Mouse (Mus musculus) hindbrain, embryonic 15.5 days (tissue): ENCODE data around the gene Dcun1d4. TPM values are rescaled to one million over a fixed set of nuclear protein-coding genes. Genes with fewer than 3 reads are reported as not detected.

Source experiments
- ATAC-seq: fragments of 200-750 bp; cut with Nextera tagmentation; 2 replicates; pipeline ENCODE4 v1.8.0; 2017; ENCODE audit warnings: low read depth, moderate number of reproducible peaks, moderate TSS enrichment; ENCODE audit not compliant: low FRiP score
- H3K27ac ChIP-seq: fragments of 300-500 bp; sonication (generic); replicated peaks from 2 replicates; pipeline ENCODE4 v1.5.1; 2015; ENCODE audit warnings: mild to moderate bottlenecking, inconsistent platforms
- H3K27me3 ChIP-seq: fragments of 300-500 bp; sonication (generic); 2 replicates; pipeline ENCODE4 v1.6.1; 2015; ENCODE audit warnings: control low read depth, inconsistent platforms
- H3K36me3 ChIP-seq: fragments of 300-500 bp; sonication (generic); 2 replicates; pipeline ENCODE4 v1.6.1; 2015; ENCODE audit warnings: control low read depth, inconsistent platforms
- H3K4me1 ChIP-seq: fragments of 300-500 bp; sonication (generic); replicated peaks from 2 replicates; pipeline ENCODE4 v1.6.1; 2015; ENCODE audit warnings: control low read depth, inconsistent platforms
- H3K4me2 ChIP-seq: fragments of 300-500 bp; sonication (generic); 2 replicates; pipeline ENCODE4 v1.6.1; 2015; ENCODE audit warnings: moderate library complexity, mild to moderate bottlenecking, inconsistent platforms
- H3K4me3 ChIP-seq: fragments of 300-500 bp; sonication (generic); 2 replicates; pipeline ENCODE4 v1.5.1; 2015; ENCODE audit warnings: mild to moderate bottlenecking, inconsistent platforms
- H3K9ac ChIP-seq: fragments of 300-500 bp; sonication (generic); 2 replicates; pipeline ENCODE4 v1.6.1; 2015; ENCODE audit warnings: inconsistent platforms
- H3K9me3 ChIP-seq: fragments of 300-500 bp; sonication (generic); 2 replicates; pipeline ENCODE4 v1.6.1; 2016; ENCODE audit warnings: control low read depth, inconsistent platforms
- WGBS: fragments of 180-500 bp; shearing (Covaris S2); methylation state at CpG from one replicate; pipeline ENCODE4 v1.1.7; 2015; 5-methylcytosine and 5-hydroxymethylcytosine counted together
- polyA plus RNA-seq: library from polyadenylated mRNA; unstranded; fragments of >200 nt; fragmentation: Nextera tagmentation; extraction: Ambion mirVana; gene quantifications from 2 replicates; pipeline ENCODE4 v1.2.1, GENCODE M21; 2015

Dcun1d4 gene
- polyA plus RNA-seq, 1 experiment from 2014 or later, result 47.4 TPM

GRCm38 (mm10) chr5:73503015-73503757 is 22.4 kb downstream of the Dcun1d4 start:
- Histone ChIP-seq H3K4me3 (no peak overlapping the region), H3K9me3 (no peaks in the 10 kb centered on the region), H3K4me2 (no peak overlapping the region), H3K4me1 (peaks cover 18% of the 10 kb centered on the region; the same call in 1 of the 2 replicates), H3K27ac (no peak overlapping the region), H3K27me3 (no peaks in the 10 kb centered on the region), H3K9ac (no peak overlapping the region), H3K36me3 (no peaks in the 10 kb centered on the region)
- ATAC-seq, result no peak
- 76% methylated on average over 12 of the region's 12 CpGs for WGBS

- WGBS, result 89% methylated on average over 14 of the region's 14 CpGs
- H3K27ac ChIP-seq, result no peak overlapping the region
These were observed 30.3 kb downstream of the Dcun1d4 start for GRCm38 (mm10) chr5:73511074-73511473.

GRCm38 (mm10) chr5:73512241-73512640 is 31.4 kb downstream of the Dcun1d4 start:
- ATAC-seq, result no peak
- Histone ChIP-seq H3K9me3 (no peaks in the 10 kb centered on the region), H3K4me1 (no peaks in the 10 kb centered on the region), H3K36me3 (peaks cover 21% of the 10 kb centered on the region), H3K27me3 (no peaks in the 10 kb centered on the region), H3K4me2 (no peak overlapping the region), H3K27ac (no peak overlapping the region), H3K4me3 (no peak overlapping the region), H3K9ac (no peak overlapping the region)
- 100% methylated on average over 1 of the region's 1 CpGs for WGBS

More at GRCm38 (mm10) chr5:73511074-73511473, 30.3 kb downstream of the Dcun1d4 start:
- H3K9me3 ChIP-seq, result no peaks in the 10 kb centered on the region
- H3K27me3 ChIP-seq, result no peaks in the 10 kb centered on the region
- no peak overlapping the region for H3K4me2 ChIP-seq
- no peaks in the 10 kb centered on the region for H3K4me1 ChIP-seq
- no peak overlapping the region for H3K4me3 ChIP-seq
- H3K36me3 ChIP-seq, result peaks cover 14% of the 10 kb centered on the region
- no peak for ATAC-seq
- H3K9ac ChIP-seq, result no peak overlapping the region

- WGBS, result 78% methylated on average over 9 of the region's 9 CpGs
- no peak for ATAC-seq
- H3K9me3 ChIP-seq, result no peaks in the 10 kb centered on the region
- no peak overlapping the region for H3K4me3 ChIP-seq
- no peaks in the 10 kb centered on the region for H3K4me1 ChIP-seq
- no peak overlapping the region for H3K9ac ChIP-seq
- H3K36me3 ChIP-seq, result peaks cover 21% of the 10 kb centered on the region
- no peak overlapping the region for H3K27ac ChIP-seq
- no peaks in the 10 kb centered on the region for H3K27me3 ChIP-seq
- H3K4me2 ChIP-seq, result no peak overlapping the region
These were observed 31.9 kb downstream of the Dcun1d4 start for GRCm38 (mm10) chr5:73512661-73513060.

GRCm38 (mm10) chr5:73514202-73514601 is 33.4 kb downstream of the Dcun1d4 start:
- Histone ChIP-seq H3K36me3 (peaks cover 21% of the 10 kb centered on the region), H3K9me3 (no peaks in the 10 kb centered on the region), H3K4me2 (no peak overlapping the region), H3K4me3 (no peak overlapping the region), H3K9ac (no peak overlapping the region), H3K4me1 (no peaks in the 10 kb centered on the region), H3K27ac (no peak overlapping the region), H3K27me3 (no peaks in the 10 kb centered on the region)
- WGBS, result 88% methylated on average over 2 of the region's 2 CpGs
- ATAC-seq, result no peak

GRCm38 (mm10) chr5:73517299-73517698 is 36.5 kb downstream of the Dcun1d4 start:
- Histone ChIP-seq H3K27me3 (no peaks in the 10 kb centered on the region), H3K9me3 (no peaks in the 10 kb centered on the region), H3K4me2 (no peak overlapping the region), H3K4me1 (no peaks in the 10 kb centered on the region), H3K36me3 (peaks cover 12% of the 10 kb centered on the region), H3K4me3 (no peak overlapping the region), H3K27ac (no peak overlapping the region), H3K9ac (no peak overlapping the region)
- WGBS, result 97% methylated on average over 5 of the region's 5 CpGs
- ATAC-seq, result no peak

- H3K4me1 ChIP-seq, result no peaks in the 10 kb centered on the region
- no peak overlapping the region for H3K4me2 ChIP-seq
- no peak overlapping the region for H3K27ac ChIP-seq
- no peak for ATAC-seq
- WGBS, result 96% methylated on average over 8 of the region's 8 CpGs
- H3K36me3 ChIP-seq, result peaks cover 16% of the 10 kb centered on the region
- H3K9ac ChIP-seq, result no peak overlapping the region
- H3K4me3 ChIP-seq, result no peak overlapping the region
- no peaks in the 10 kb centered on the region for H3K9me3 ChIP-seq
- no peaks in the 10 kb centered on the region for H3K27me3 ChIP-seq
These were observed 37.8 kb downstream of the Dcun1d4 start for GRCm38 (mm10) chr5:73518424-73519211.

GRCm38 (mm10) chr5:73520787-73521186 is 40.0 kb downstream of the Dcun1d4 start:
- Histone ChIP-seq H3K27ac (no peak overlapping the region), H3K4me1 (no peaks in the 10 kb centered on the region), H3K9me3 (no peaks in the 10 kb centered on the region), H3K27me3 (no peaks in the 10 kb centered on the region), H3K36me3 (peaks cover 23% of the 10 kb centered on the region), H3K4me3 (no peak overlapping the region), H3K9ac (no peak overlapping the region), H3K4me2 (no peak overlapping the region)
- ATAC-seq, result no peak
- WGBS, result 62% methylated on average over 4 of the region's 4 CpGs

GRCm38 (mm10) chr5:73523227-73523626 is 42.4 kb downstream of the Dcun1d4 start:
- ATAC-seq, result no peak
- no peak overlapping the region for H3K4me2 ChIP-seq
- no peaks in the 10 kb centered on the region for H3K9me3 ChIP-seq
- H3K27me3 ChIP-seq, result no peaks in the 10 kb centered on the region
- no peak overlapping the region for H3K9ac ChIP-seq
- H3K27ac ChIP-seq, result no peak overlapping the region
- 89% methylated on average over 10 of the region's 10 CpGs for WGBS
- no peak overlapping the region for H3K4me3 ChIP-seq
- peaks cover 29% of the 10 kb centered on the region for H3K36me3 ChIP-seq
- no peaks in the 10 kb centered on the region for H3K4me1 ChIP-seq

GRCm38 (mm10) chr5:73524300-73525000 is 43.6 kb downstream of the Dcun1d4 start:
- H3K9ac ChIP-seq, result no peak overlapping the region
- peaks cover 29% of the 10 kb centered on the region for H3K36me3 ChIP-seq
- H3K27me3 ChIP-seq, result no peaks in the 10 kb centered on the region
- H3K9me3 ChIP-seq, result no peaks in the 10 kb centered on the region
- no peak for ATAC-seq
- no peak overlapping the region for H3K27ac ChIP-seq
- no peak overlapping the region for H3K4me3 ChIP-seq
- H3K4me1 ChIP-seq, result no peaks in the 10 kb centered on the region
- 80% methylated on average over 4 of the region's 4 CpGs for WGBS
- H3K4me2 ChIP-seq, result no peak overlapping the region

GRCm38 (mm10) chr5:73532222-73532621 is 51.4 kb downstream of the Dcun1d4 start:
- Histone ChIP-seq H3K4me3 (no peak overlapping the region), H3K9ac (no peak overlapping the region), H3K9me3 (no peaks in the 10 kb centered on the region), H3K27ac (no peak overlapping the region), H3K4me2 (no peak overlapping the region), H3K36me3 (peaks cover 40% of the 10 kb centered on the region), H3K27me3 (no peaks in the 10 kb centered on the region), H3K4me1 (no peaks in the 10 kb centered on the region)
- 78% methylated on average over 1 of the region's 1 CpGs for WGBS
- ATAC-seq, result no peak

GRCm38 (mm10) chr5:73532879-73533278 is 52.1 kb downstream of the Dcun1d4 start:
- Histone ChIP-seq H3K9ac (no peak overlapping the region), H3K27ac (no peak overlapping the region), H3K4me1 (no peaks in the 10 kb centered on the region), H3K4me2 (no peak overlapping the region), H3K9me3 (no peaks in the 10 kb centered on the region), H3K36me3 (peaks cover 42% of the 10 kb centered on the region), H3K27me3 (no peaks in the 10 kb centered on the region), H3K4me3 (no peak overlapping the region)
- ATAC-seq, result no peak
- WGBS, result 83% methylated on average over 9 of the region's 9 CpGs
